Mouse (Mus musculus): ENCODE measurements around the gene Ndrg3. TPM values are rescaled to one million over a fixed set of nuclear protein-coding genes. Genes with fewer than 3 reads are reported as not detected.

Ndrg3 gene
- 32.9 and 41.7 TPM in 2 replicates for polyA plus RNA-seq (2012; rRNA removed)

DNA sequence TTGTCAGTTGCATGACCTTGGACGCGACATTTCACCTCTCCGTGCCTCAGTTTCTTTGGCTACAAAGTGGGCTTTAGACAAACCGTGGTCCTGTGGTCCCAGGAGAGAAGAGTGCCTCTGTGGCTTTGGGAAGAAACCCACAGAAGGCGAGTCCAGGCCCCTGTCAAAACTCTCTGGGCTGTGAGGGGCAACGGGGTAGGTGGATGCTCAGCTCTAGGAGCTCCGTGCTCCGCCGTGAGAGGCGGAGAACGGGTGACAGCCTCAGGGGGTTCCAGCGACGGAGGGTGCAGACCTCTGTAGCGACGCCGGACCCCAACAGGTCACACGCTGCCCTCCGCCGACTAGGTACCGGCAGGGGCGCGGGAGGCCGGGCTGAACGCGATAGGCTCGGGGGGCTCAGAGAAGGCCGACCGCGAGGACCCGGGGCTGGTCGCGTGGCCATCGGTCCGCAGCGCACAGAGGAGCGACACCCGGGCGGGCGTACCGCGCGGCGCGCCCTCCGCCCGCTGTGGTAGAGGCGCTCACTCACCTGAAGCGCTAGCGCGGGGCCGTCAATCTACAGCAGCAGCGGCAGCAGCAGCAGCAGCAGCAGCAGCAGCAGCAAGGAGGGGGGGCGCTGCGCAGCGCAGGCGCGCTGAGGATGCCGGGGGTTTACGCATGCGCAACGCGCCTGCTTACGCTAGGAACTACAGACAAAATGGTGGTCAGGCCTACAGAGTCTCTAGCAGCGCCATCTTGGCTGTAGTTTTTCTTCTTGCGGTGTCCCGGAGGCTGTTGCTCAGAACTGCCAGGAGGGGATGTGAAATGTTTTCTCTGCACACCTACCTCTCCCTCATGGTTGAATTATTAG lies at the start of gene Ndrg3:
Ndrg3 (minus strand) TSS at position 587 of the 850 bp plus-strand sequence.
- DNase-seq: peak; percentile 90
- under 1% methylated on average over 66 of the region's 66 CpGs for WGBS
- H3K4me1 ChIP-seq (ENCODE audit: control insufficient read depth, insufficient read depth, low read length): no peaks in the 10 kb centered on the region
- TF ChIP-seq CTCF (IDR thresholded peaks at IDR 0.05; ENCODE audit: insufficient read depth, low read length) (peak; percentile 9; the same call in 1 of the 2 replicates), POLR2A (IDR thresholded peaks at IDR 0.05; ENCODE audit: borderline replicate concordance, extremely low read depth, low read depth, low read length) (peak; percentile 45; the same call in 1 of the 2 replicates)
- peak within 1 kb of the TSS; percentile 72 for H3K4me3 ChIP-seq (replicated peaks; ENCODE audit: extremely low read depth, low read depth, low read length)

DNA sequence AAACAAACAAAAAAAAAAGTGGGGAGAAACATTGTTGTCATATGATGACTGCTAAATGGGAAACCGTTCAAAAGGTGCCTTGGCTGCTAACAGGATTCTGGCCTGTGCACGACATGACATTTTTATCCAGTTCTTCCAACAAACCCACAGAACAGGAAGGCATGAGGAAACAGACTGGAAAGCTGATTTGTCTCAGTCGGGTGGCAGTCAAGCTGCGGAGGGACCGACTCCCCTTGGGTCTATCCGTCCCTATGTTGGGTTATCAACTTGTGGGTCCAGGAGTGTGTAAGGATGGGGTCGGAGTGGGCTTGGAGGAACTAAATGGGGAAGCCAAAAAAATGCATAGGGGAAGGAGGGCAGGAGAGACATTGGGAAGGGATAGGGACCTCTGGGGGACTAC lies 49.6 kb upstream of the Ndrg3 start:
- WGBS: 62% methylated on average over 7 of the region's 7 CpGs
- Histone ChIP-seq H3K4me3 (replicated peaks; ENCODE audit: extremely low read depth, low read depth, low read length) (no peak overlapping the region), H3K4me1 (ENCODE audit: control insufficient read depth, insufficient read depth, low read length) (peaks cover 8% of the 10 kb centered on the region)
- DNase-seq: no peak
- TF ChIP-seq POLR2A (IDR thresholded peaks at IDR 0.05; ENCODE audit: borderline replicate concordance, extremely low read depth, low read depth, low read length) (no peak), CTCF (IDR thresholded peaks at IDR 0.05; ENCODE audit: insufficient read depth, low read length) (no peak)

DNA sequence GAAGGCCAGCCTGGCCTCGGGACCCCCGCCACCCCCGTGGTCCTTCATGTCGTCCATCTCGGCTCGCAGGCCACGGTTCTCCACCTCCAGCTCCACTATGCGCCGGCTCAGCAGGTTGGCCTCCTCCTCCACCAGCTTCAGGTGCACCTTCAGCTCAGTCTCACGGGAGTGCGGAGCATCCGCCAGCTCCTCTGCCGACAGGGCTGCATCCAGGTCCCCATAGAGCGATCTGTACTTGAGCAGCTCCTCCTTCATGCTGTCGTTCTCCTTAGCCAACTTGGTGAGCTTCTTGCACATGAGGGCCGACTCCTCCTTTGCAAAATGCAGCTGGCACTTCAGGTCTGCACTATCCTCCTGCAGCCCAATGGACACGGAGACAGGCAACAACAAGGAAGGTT lies 48.8 kb upstream of the Ndrg3 start:
- 77% methylated on average over 17 of the region's 17 CpGs for WGBS
- Histone ChIP-seq H3K4me3 (replicated peaks; ENCODE audit: extremely low read depth, low read depth, low read length) (no peak overlapping the region), H3K4me1 (ENCODE audit: control insufficient read depth, insufficient read depth, low read length) (peaks cover 8% of the 10 kb centered on the region)
- DNase-seq: no peak
- no peak for TF ChIP-seq POLR2A (IDR thresholded peaks at IDR 0.05; ENCODE audit: borderline replicate concordance, extremely low read depth, low read depth, low read length)
- TF ChIP-seq CTCF (IDR thresholded peaks at IDR 0.05; ENCODE audit: insufficient read depth, low read length): no peak

DNA sequence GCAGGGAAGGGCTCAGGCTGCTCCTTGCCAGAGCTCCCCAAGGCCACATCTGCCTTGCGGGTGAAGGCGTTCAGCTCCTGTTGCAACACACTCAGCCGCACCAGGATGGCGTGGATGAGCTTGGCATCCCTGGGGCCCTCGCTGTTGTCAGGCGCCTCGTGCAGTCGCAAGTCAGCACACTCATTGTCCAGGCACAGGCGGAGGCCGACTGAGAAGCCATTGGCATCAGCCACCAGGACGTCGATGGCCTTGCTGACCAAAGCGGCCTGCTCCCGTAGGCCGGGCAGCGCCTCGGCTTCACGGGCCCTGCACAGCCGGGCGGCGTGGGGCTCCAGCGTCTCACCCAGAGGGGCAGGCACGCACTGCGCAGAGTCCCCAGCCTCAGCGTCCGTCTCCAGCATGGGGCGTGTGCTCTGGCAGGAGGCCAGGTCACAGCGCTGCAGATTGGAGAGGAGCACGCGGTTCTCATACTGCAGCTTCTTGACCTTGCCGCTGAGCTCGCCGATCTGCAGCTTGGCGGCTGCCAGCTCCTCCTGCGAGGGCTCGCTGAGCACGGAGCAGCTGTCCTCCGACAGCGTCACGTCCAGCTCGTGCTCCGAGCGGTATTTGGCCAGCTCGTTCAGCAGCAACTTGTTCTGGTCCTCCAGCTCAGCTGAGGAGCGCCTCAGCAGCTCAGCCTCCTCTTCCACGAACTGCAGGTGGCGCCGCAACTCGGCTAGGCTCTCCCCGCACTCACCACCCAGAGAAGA lies 48.2 kb upstream of the Ndrg3 start:
- DNase-seq: no peak
- H3K4me1 ChIP-seq (ENCODE audit: control insufficient read depth, insufficient read depth, low read length): peaks cover 8% of the 10 kb centered on the region
- no peak overlapping the region for H3K4me3 ChIP-seq (replicated peaks; ENCODE audit: extremely low read depth, low read depth, low read length)
- TF ChIP-seq POLR2A (IDR thresholded peaks at IDR 0.05; ENCODE audit: borderline replicate concordance, extremely low read depth, low read depth, low read length) (no peak), CTCF (IDR thresholded peaks at IDR 0.05; ENCODE audit: insufficient read depth, low read length) (peak; percentile 25)
- 68% methylated on average over 50 of the region's 50 CpGs for WGBS

DNA sequence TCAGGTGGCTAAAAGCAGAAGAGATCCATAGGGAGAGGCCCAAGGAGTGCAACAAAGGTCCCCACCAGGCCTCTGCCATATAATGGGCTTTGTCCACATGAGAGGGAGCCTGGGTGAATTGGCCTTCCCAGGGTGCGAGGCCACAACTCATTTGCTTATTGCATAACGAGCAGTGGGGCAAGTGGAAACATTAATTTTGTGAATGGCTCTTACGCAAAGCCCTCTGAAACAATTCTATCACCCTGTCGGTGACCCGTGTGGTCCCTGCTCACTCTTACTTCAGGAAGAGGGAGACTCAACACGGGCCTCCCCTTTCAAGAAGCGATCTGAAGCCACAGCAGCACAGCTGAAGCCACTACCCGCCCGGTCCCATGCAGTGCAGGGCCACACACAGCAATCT lies 45.4 kb upstream of the Ndrg3 start:
- no peak overlapping the region for H3K4me3 ChIP-seq (replicated peaks; ENCODE audit: extremely low read depth, low read depth, low read length)
- TF ChIP-seq POLR2A (IDR thresholded peaks at IDR 0.05; ENCODE audit: borderline replicate concordance, extremely low read depth, low read depth, low read length): no peak
- no peak for TF ChIP-seq CTCF (IDR thresholded peaks at IDR 0.05; ENCODE audit: insufficient read depth, low read length)
- DNase-seq: no peak
- H3K4me1 ChIP-seq (ENCODE audit: control insufficient read depth, insufficient read depth, low read length): peaks cover 3% of the 10 kb centered on the region; the same call in 1 of the 2 replicates
- 70% methylated on average over 9 of the region's 9 CpGs for WGBS

DNA sequence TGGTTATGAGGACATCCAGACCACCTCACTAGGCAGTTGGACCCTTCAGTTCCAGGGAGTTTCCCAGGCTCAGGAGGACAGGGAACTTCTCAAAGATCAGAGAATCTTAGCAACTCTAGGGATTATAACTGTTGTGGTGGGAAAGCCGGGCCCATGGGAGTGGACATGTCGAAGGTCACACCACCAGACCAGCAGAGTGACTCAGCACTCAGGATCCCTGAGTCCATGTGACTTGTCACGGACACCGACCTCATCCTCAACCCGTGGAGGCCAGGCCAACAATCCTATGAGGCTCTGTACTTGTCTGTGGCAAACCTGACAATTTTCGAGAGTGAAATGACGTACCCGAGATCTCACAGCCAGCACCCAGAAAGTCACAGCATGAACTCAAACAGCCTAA lies 44.5 kb upstream of the Ndrg3 start:
- 66% methylated on average over 8 of the region's 8 CpGs for WGBS
- Histone ChIP-seq H3K4me3 (replicated peaks; ENCODE audit: extremely low read depth, low read depth, low read length) (no peak overlapping the region), H3K4me1 (ENCODE audit: control insufficient read depth, insufficient read depth, low read length) (peaks cover 3% of the 10 kb centered on the region; the same call in 1 of the 2 replicates)
- no peak for DNase-seq
- TF ChIP-seq CTCF (IDR thresholded peaks at IDR 0.05; ENCODE audit: insufficient read depth, low read length) (no peak), POLR2A (IDR thresholded peaks at IDR 0.05; ENCODE audit: borderline replicate concordance, extremely low read depth, low read depth, low read length) (no peak)

DNA sequence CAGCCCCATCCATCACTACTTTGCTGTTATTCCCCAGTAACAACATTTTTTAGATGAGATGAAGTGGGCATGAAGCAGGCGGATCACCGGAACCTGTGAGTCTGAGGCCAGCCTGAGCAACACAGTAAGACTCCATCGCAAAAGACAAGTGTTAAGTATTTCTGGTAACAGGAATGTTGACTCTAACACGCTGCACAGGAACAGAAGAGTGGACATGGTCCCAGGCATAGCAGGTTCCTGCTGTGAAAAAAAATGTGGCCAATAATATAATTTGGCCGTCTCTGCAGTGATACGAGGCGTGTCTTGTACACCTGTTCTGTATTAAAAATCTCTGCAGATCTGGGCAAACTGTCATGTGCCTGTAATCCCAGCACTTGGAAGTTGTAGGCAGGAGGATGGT lies 43.5 kb upstream of the Ndrg3 start:
- WGBS: 85% methylated on average over 7 of the region's 7 CpGs
- Histone ChIP-seq H3K4me1 (ENCODE audit: control insufficient read depth, insufficient read depth, low read length) (peaks cover 3% of the 10 kb centered on the region; the same call in 1 of the 2 replicates), H3K4me3 (replicated peaks; ENCODE audit: extremely low read depth, low read depth, low read length) (no peak overlapping the region)
- DNase-seq: no peak
- TF ChIP-seq POLR2A (IDR thresholded peaks at IDR 0.05; ENCODE audit: borderline replicate concordance, extremely low read depth, low read depth, low read length) (no peak), CTCF (IDR thresholded peaks at IDR 0.05; ENCODE audit: insufficient read depth, low read length) (no peak)

DNA sequence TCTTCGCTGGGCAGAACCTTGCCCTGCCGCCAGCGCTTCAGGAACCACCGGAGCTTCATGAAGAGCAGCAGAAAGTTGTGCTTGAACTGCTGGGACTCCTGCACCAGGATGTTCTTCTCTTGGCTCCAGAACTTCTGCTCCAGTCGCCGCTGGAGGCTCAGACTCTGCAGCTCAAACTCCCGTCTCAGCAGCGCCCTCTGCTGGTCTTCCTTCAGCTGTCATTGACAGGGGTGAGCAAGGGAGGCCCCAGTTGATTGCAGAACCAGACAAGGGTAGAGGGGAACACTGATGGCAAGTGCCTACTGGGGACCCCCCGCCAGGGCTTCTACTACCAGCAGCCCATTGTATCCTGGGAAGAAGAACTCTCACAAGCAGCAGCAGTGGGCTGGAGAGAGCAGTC lies 38.9 kb upstream of the Ndrg3 start:
- Histone ChIP-seq H3K4me1 (ENCODE audit: control insufficient read depth, insufficient read depth, low read length) (no peaks in the 10 kb centered on the region), H3K4me3 (replicated peaks; ENCODE audit: extremely low read depth, low read depth, low read length) (no peak overlapping the region)
- peak; percentile 82 for DNase-seq
- TF ChIP-seq POLR2A (IDR thresholded peaks at IDR 0.05; ENCODE audit: borderline replicate concordance, extremely low read depth, low read depth, low read length) (no peak), CTCF (IDR thresholded peaks at IDR 0.05; ENCODE audit: insufficient read depth, low read length) (peak; percentile 88)
- 41% methylated on average over 9 of the region's 9 CpGs for WGBS

DNA sequence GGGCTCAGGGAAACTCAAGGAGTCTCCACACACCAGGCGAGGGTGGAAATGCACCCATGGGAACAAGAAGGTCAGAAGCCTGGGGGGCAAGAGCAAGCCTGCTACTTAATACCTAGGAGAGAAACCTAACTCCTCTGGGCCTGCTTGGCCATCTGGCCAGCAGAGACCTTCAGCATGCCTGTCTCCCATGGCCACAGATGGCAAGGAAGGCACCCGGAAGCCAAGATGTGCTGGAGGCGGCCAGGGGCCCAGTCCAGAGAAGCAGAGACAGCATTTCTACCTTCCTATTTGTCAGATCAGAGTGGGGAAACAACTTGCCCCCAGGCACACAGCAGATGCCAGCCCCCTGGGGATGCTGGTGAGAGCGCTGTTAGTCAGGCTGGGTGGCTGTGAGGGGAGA lies 36.4 kb upstream of the Ndrg3 start:
- 98% methylated on average over 4 of the region's 4 CpGs for WGBS
- no peak for TF ChIP-seq CTCF (IDR thresholded peaks at IDR 0.05; ENCODE audit: insufficient read depth, low read length)
- no peak for TF ChIP-seq POLR2A (IDR thresholded peaks at IDR 0.05; ENCODE audit: borderline replicate concordance, extremely low read depth, low read depth, low read length)
- DNase-seq: no peak
- Histone ChIP-seq H3K4me1 (ENCODE audit: control insufficient read depth, insufficient read depth, low read length) (no peaks in the 10 kb centered on the region), H3K4me3 (replicated peaks; ENCODE audit: extremely low read depth, low read depth, low read length) (no peak overlapping the region)

Data from lung, adult 2 months (tissue).